Mouse (Mus musculus) mouse trophoblast stem cell (cell line): ENCODE measurements around the gene Togaram2.
"Not testable (repeated sequence)": the region's sequence is repeated elsewhere in the genome, so short reads cannot be mapped to it uniquely, and the experiment has no call there.

ENCODE experiments used
- in situ Hi-C, 2 experiments: fragments of 300-500 bp; cut with MseI, MboI; formaldehyde crosslinking; loops; 2 replicates in 1 of 2; 3 replicates in 1 of 2; pipeline ENCODE4 v1.15.1; 2025

The Togaram2 gene

DNA sequence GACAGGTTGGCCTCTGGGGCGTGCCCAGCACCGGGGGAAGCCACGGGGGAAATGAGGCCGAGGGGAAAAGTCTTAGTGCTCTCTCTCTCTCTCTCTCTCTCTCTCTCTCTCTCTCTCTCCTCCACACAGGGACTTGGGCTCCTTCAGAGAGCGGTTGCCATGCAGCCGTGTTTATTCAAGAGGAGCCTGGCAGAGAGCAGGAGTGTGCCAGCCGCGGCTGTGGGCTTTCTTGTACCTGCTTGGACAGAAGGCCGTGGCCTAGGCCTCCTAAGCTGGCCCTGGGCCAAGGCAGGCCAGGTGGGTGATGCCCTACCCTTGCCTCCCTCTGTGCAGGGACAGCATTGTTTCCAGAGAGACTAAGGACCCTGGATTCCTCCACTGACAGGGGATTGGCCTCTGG, at the start of gene Togaram2:
Togaram2 (plus strand) TSS at position 170 of the 400 bp plus-strand sequence.
- in situ Hi-C loops: no loop called here

GRCm38 (mm10) chr17:71631806-71632205, 41.3 kb upstream of the Togaram2 start:
- in situ Hi-C loops: no loop called here

- in situ Hi-C loops: no loop called here
Measured at GRCm38 (mm10) chr17:71633350-71633749, 39.7 kb upstream of the Togaram2 start.

- in situ Hi-C loops: no loop called here
Measured at GRCm38 (mm10) chr17:71636786-71637185, 36.3 kb upstream of the Togaram2 start.

DNA sequence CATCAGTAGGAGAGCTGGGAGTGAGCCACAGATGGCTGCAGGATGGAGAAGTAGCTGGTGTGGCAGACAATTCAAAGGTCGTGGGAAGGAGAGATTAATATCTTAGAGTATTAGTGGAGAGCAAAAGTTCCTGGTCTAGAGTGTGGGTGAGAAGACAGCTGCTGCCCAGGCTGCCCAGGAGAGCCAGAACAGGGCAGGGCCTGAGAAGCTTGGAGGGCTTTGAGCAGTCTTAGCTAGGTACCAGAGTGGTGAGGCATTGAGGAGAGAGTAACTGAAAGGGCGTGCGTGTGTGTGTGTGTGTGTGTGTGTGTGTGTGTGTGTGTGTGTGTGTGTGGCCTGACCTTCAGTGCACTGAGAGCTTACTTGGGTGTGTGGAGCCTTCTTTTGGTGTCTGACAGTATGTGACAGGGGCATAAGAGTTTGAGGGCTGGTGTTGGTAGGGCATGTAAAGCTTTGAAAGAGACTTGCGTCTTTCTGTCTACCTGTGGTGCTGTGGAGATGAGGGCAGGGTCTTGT, 35.3 kb upstream of the Togaram2 start:
- in situ Hi-C loops: no loop called here

DNA sequence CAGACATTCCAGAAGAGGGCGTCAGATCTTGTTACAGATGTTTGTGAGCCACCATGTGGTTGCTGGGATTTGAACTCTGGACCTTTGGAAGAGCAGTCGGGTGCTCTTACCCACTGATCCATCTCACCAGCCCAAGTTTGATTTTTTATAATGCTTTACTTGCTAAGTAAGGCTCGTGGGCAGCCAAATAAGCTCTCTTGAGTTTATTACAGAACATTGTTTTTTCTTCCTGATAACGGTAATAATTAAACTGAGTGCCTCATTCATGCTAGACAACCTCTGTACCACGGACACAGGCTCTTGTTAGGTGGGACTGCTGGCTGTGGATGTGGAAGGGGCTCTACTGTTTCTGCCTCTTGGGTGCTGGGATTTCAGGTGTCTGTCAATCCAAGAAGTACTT, 34.0 kb upstream of the Togaram2 start:
- in situ Hi-C loops: not testable (repeated sequence)

GRCm38 (mm10) chr17:71640421-71641085, 32.5 kb upstream of the Togaram2 start:
- in situ Hi-C loops: no loop called here

DNA sequence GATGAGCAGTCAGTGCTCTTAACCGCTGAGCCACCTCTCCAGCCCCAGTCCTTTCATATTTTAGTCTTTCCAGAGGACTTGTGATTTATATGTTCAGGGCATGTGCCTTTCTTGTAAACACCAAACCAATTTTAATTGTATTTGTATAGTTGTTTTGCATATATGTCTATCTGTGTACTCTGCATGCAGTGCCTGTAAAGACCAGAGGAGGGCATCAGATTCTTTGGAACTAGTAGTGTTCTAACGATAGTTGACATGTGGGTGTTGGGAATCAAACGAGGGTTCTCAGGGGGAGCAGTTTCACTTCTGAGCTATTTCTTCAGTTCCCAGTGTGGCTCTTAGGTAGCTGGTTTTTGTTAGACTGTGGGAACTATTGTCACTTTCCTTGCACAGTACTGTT, 30.9 kb upstream of the Togaram2 start:
- in situ Hi-C loops: no loop called here

- in situ Hi-C loops: no loop called here
Measured at GRCm38 (mm10) chr17:71650011-71650410, 23.1 kb upstream of the Togaram2 start.

DNA sequence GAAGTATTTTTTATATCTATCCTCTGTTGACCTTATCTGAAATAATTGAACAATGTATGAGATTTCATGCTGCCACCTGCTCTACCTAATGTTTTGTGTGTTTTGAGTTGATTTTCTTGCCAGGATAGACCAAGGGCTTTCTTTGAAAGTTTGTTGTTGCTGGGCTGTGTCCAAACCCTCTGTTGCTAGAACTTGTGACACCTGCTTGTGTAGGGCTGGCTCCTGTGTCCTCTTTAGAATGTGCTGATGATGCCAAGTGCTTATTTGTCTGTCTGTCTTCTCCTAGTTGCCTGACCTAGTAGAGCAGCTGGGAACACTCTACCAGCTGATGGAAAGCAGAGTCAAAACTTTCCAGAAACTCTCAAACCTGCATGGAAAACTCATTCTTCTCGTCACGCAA, 20.6 kb upstream of the Togaram2 start:
- in situ Hi-C loops: no loop called here

DNA sequence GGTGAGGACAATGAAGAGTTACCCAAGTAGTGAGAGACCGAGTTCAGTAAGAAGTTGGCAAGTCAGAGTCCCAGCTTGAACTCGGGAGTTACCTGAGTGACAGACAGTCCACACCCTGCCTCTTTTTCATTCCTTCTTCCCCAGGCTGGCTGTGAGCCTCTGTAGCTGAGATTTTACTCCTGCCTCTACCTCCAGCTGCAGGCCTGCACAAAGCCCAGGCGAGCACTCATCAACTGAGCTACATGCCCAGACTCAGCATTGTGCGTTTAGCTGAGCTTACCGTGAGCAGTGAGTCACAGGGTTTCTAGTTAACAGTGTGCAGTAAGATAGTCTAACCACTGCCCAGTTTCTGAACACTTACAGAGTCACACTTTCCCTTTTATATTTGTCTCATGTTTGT, 20.1 kb upstream of the Togaram2 start:
- in situ Hi-C loops: no loop called here

DNA sequence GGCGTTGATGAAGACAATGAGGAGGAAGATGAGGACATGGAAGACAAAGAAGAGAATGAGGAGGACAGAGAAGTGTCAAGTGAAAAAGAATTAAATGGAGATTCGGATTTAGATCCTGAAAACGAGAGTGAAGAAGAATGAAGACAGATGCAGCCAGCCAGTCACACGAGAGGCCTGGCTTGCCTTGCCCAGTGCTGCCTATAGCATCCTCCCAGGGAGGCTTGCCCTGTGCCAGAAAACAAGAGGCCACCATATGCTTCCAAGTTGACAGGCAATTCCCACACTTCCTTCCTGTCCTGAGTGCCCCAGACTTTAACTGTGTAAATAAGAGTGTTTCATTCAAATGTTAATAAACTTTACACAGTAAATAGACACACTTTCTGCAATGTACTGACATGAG, 15.5 kb upstream of the Togaram2 start:
- in situ Hi-C loops: no loop called here

GRCm38 (mm10) chr17:71658666-71659065, 14.4 kb upstream of the Togaram2 start:
- in situ Hi-C loops: no loop called here

- in situ Hi-C loops: loop anchor here in 1 of 2 experiments (5.0 kb wide), 1 partner anchor 212 kb away; no protein-coding TSS in a partner anchor
Measured at GRCm38 (mm10) chr17:71660390-71660789, 12.7 kb upstream of the Togaram2 start.

DNA sequence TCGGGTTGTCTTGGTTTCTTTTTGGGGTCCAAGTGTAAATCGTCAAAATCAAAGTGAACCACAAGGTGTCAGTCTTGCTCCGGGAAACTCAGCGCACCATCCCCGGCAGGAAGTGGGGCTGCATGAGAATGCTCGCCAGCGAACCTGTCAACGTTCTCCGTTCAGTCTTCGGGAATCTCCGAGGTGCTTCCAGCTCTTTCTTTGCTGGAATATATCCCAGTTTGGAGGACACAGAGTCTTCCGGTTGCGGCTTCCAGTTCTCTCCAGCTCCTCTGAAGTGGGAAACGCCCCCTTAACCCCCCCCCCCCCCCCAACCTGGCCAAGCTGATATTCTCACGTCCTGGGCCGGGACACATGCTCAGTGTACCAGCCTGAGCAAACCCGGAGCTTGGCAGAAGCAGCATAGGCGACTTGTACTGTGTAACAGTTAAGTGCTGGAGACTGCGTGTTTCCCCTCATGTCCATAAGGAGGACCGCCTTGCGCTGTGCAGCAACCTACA, 10.3 kb upstream of the Togaram2 start:
- in situ Hi-C loops: loop anchor here in 1 of 2 experiments (5.0 kb wide), 1 partner anchor 210 kb away; no protein-coding TSS in a partner anchor

DNA sequence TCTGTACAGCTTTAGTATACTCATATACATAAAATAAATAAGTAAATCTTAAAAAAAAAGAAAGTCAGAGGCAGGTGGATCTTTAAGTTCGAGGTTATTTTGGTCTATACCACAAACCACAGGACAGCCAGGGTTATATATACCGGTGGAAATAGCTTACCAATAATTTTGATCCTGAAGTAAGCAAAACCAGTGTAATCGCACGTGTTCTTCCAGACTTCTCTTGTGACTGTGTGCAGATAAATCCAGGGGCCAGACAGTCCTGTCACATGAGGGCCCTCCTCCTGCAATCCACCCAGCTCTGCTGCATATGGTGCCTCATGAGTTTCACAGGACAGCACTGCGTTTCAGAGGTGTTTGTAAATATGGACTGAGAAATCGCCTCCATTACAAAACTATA, 9.6 kb upstream of the Togaram2 start:
- in situ Hi-C loops: loop anchor here in 1 of 2 experiments (5.0 kb wide), 1 partner anchor 209 kb away; no protein-coding TSS in a partner anchor

DNA sequence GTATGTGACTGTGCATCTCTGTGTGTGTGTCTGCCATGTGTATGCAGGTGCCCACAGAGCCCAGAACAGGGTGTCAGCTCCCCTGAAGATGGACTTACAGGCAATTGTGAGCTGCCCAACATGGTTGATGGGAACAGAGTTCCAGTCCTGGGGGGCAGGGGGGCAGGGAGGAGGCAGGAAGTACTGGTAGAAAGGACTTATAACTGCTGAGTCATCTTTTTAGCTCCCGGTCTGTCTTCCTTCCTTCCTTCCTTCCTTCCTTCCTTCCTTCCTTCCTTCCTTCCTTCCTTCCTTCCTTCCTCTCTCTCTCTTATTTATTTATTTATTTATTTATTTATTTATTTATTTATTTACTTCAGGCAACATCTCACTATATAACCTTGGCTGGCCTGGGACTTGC, 8.9 kb upstream of the Togaram2 start:
- in situ Hi-C loops: loop anchor here in 1 of 2 experiments (5.0 kb wide), 1 partner anchor 208 kb away; no protein-coding TSS in a partner anchor

DNA sequence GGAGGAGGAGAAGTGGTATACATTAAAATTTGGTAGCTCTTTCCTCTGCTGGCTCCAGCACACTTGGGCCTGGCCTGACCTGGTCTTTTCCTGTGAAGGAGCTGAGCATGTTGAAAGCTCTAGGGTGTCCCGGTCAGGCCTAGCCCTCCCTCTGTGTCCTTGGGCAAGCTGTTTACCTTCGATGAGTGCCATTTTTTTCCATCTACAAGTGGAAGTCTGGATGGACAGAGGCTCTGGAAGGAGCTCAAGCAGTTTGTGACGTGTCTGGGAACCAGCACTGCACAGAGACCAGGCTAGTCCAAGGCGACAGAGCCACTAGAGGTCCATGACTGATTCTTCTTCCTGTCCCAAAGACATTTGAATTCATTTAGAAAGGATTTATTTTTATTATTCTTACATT, 7.9 kb upstream of the Togaram2 start:
- in situ Hi-C loops: no loop called here

DNA sequence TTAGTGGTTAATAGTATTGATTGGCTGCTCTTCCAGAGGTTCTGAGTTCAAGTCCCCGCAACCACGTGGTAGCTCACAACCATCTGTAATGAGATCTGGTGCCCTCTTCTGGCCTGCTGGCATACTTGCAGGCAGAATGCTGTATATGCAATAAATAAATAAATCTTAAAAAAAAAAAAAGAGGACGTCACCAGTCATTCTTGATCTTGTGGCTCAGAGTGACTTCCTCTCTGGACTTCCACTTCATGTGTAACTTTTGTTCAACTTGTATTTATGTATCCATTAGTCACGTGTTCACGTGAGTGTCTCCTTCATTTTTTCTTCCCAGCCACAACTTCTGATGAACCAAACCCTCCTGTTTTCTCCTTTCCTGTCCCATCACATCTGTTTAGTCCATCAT, 3.5 kb upstream of the Togaram2 start:
- in situ Hi-C loops: no loop called here

GRCm38 (mm10) chr17:71671840-71672546, 1.1 kb upstream of the Togaram2 start:
- in situ Hi-C loops: no loop called here

- in situ Hi-C loops: no loop called here
Measured at GRCm38 (mm10) chr17:71673936-71674335, 875 bp downstream of the Togaram2 start.

- in situ Hi-C loops: no loop called here
Measured at GRCm38 (mm10) chr17:71674886-71675285, 1.8 kb downstream of the Togaram2 start.

- in situ Hi-C loops: no loop called here
Measured at GRCm38 (mm10) chr17:71681666-71682065, 8.6 kb downstream of the Togaram2 start.
